Mouse (Mus musculus): ENCODE results near the gene Ciao1. TPM values are rescaled to one million over a fixed set of nuclear protein-coding genes. Genes with fewer than 3 reads are reported as not detected.
"Not testable (repeated sequence)": the region's sequence is repeated elsewhere in the genome, so short reads cannot be mapped to it uniquely, and the experiment has no call there.

Ciao1 gene
- polyA plus RNA-seq, 1 experiment from 2014 or later: 39.9 TPM

DNA sequence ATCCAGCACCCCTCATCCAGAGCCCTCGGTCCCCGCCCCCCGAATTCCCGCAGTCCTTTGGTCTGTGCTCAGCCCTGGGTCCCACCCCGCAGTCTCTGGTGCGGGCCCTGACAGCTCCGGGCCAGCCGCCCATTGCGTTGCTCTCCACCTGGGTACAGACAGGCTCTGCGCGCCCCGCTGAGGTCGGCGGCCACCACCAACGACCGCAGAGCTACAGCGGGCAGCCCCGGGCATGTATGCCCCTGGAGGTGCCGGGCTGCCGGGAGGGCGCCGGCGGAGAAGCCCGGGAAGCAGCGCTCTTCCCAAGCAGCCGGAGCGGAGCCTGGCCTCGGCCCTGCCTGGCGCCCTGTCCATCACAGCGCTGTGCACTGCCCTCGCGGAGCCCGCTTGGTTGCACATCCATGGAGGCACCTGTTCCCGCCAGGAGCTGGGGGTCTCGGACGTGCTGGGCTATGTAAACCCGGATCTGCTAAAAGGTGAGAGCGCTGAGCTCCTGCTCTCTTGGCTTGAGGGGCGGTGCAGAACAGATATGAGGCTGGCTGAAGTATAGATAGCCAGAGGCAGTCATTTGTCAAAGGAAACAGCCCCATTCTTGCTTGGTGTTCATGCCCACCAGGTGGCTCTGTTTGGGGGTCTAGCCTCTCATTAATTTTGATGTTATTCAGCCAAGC lies 853 bp upstream of the Ciao1 start:
- Histone ChIP-seq H3K4me2 (peak overlapping the region; percentile 95), H3K27ac (replicated peaks) (peak overlapping the region; percentile 89), H3K4me1 (replicated peaks) (peaks cover 52% of the 10 kb centered on the region), H3K9me3 (replicated peaks) (no peaks in the 10 kb centered on the region), H3K9ac (peak overlapping the region; percentile 95), H3K36me3 (replicated peaks) (peaks cover 35% of the 10 kb centered on the region), H3K4me3 (replicated peaks) (peak overlapping the region; percentile 95), H3K27me3 (no peaks in the 10 kb centered on the region)
- under 1% methylated on average over 39 of the region's 39 CpGs for WGBS (ENCODE audit: insufficient replicate concordance)
- peak; percentile 47 for ATAC-seq (ENCODE audit: insufficient read depth)

DNA sequence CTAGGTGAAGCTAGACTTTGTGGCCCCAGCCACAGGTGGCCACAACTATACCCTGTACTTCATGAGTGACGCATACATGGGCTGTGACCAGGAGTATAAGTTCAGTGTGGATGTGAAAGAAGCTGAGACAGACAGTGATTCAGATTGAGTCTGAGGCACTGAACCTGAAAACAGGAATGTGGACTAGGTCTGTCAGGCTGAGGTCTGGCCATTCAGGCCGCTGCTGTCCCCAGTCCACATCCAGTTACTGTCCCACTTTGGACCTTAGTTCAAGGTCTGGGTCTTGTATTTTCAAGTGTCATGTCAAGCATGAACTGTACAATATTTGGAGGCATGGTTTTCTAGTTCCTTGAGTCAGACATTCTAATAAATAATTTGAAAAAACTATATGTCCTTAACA lies 7.6 kb downstream of the Ciao1 start:
- Histone ChIP-seq H3K9ac (no peak overlapping the region), H3K9me3 (replicated peaks) (no peaks in the 10 kb centered on the region), H3K4me2 (no peak overlapping the region), H3K27me3 (no peaks in the 10 kb centered on the region), H3K4me1 (replicated peaks) (no peaks in the 10 kb centered on the region), H3K4me3 (replicated peaks) (no peak overlapping the region), H3K27ac (replicated peaks) (no peak overlapping the region), H3K36me3 (replicated peaks) (peaks cover 92% of the 10 kb centered on the region)
- ATAC-seq (ENCODE audit: insufficient read depth): 0 out of 2 replicates have a peak, but pooled peaks have one; percentile 28
- 91% methylated on average over 2 of the region's 2 CpGs for WGBS (ENCODE audit: insufficient replicate concordance)

DNA sequence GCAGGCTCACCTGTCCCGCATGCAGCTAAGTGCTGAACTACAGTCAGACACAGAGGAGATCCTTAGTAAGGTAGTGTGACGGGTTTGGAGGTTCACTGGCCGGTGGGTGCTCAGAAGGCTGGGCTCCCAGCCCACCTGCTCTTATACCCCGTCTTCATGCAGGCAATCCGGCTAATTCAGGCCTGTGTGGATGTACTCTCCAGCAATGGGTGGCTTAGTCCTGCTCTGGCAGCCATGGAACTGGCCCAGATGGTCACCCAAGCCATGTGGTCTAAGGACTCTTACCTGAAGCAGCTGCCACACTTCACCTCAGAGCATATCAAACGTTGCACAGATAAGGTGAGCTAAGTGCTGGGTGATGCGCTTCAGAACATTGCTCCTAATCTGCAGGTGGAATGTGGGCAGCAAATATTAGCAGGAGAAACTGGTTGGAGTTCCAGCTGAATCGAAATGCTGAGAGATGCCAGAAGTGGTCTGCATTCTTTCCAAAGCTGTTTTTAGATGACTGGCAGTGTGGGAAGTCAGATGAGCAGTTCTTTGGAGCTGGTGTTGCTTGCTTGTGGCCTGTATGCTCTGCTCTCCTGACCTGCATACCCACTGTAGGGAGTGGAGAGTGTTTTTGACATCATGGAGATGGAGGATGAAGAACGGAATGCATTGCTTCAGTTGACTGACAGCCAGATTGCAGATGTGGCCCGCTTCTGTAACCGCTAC lies 9.6 kb downstream of the Ciao1 start:
- no peak for ATAC-seq (ENCODE audit: insufficient read depth)
- Histone ChIP-seq H3K9ac (no peak overlapping the region), H3K9me3 (replicated peaks) (no peaks in the 10 kb centered on the region), H3K36me3 (replicated peaks) (peaks cover 94% of the 10 kb centered on the region), H3K27me3 (no peaks in the 10 kb centered on the region), H3K27ac (replicated peaks) (no peak overlapping the region), H3K4me1 (replicated peaks) (no peaks in the 10 kb centered on the region), H3K4me2 (no peak overlapping the region), H3K4me3 (replicated peaks) (no peak overlapping the region)
- 82% methylated on average over 11 of the region's 11 CpGs for WGBS (ENCODE audit: insufficient replicate concordance)

DNA sequence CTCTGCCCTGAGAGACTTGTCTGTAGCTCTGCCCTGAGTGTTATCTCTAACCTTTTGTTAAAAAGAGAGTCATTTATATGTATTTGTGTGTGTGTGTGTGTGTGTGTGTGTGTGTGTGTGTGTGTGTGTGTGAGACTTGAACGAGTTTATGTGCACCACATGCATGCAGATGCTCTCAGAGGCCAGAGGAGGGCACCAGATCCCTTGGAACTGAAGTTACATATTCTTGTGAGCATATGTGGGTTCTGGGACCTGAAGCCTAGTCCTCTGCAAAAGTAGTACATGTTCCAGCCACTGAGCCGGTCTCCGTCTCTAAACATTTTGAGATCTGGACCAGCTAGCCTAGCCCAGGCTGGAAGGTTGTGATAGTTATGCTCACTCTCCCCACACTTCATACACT lies 22.4 kb downstream of the Ciao1 start:
- no peak overlapping the region for H3K9ac ChIP-seq
- H3K36me3 ChIP-seq (replicated peaks): peaks cover 94% of the 10 kb centered on the region
- ATAC-seq (ENCODE audit: insufficient read depth): no peak
- no peaks in the 10 kb centered on the region for H3K4me1 ChIP-seq (replicated peaks)
- H3K9me3 ChIP-seq (replicated peaks): no peaks in the 10 kb centered on the region
- WGBS (ENCODE audit: insufficient replicate concordance): 81% methylated on average over 3 of the region's 3 CpGs
- no peak overlapping the region for H3K4me3 ChIP-seq (replicated peaks)
- H3K4me2 ChIP-seq: no peak overlapping the region
- H3K27ac ChIP-seq (replicated peaks): no peak overlapping the region
- H3K27me3 ChIP-seq: no peaks in the 10 kb centered on the region

DNA sequence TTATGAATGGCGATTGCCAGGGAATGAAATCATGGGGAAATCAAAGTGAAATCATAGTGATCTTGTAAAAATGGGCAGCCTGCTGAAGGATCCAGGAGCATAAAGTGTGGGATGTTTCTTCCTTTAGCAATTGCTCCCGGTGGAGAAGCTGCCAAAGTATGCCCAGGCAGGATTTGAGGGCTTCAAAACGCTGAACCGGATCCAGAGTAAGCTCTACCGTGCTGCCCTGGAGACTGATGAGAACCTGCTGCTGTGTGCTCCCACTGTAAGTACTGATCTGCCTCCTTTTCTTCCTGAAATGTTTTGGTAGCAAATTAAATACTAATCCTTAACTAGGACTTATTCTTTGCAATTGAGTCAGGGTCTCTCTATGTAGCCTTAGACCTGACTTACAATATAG lies 29.9 kb downstream of the Ciao1 start:
- no peaks in the 10 kb centered on the region for H3K4me1 ChIP-seq (replicated peaks)
- no peak overlapping the region for H3K27ac ChIP-seq (replicated peaks)
- H3K36me3 ChIP-seq (replicated peaks): peaks cover 98% of the 10 kb centered on the region
- no peak overlapping the region for H3K4me3 ChIP-seq (replicated peaks)
- H3K27me3 ChIP-seq: no peaks in the 10 kb centered on the region
- no peak overlapping the region for H3K4me2 ChIP-seq
- no peaks in the 10 kb centered on the region for H3K9me3 ChIP-seq (replicated peaks)
- 85% methylated on average over 5 of the region's 5 CpGs for WGBS (ENCODE audit: insufficient replicate concordance)
- ATAC-seq (ENCODE audit: insufficient read depth): no peak
- no peak overlapping the region for H3K9ac ChIP-seq

DNA sequence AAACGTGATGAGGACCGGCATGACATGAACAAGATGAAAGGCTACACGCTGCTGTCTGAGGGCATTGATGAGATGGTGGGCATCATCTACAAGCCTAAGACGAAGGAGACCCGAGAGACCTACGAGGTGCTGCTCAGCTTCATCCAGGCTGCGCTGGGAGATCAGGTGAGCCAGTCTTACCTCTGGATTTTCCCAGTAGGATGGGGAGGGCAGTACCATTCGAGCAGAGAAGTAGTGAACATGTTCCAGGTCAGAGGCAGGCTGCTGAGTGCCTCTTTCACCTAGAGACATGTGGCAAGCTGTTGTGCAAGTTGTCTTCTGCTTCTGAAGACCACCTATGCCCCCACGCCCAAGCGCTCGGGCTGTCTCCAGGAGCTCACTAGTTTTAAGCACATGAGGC lies 36.9 kb downstream of the Ciao1 start:
- H3K9me3 ChIP-seq (replicated peaks): no peaks in the 10 kb centered on the region
- 85% methylated on average over 11 of the region's 11 CpGs for WGBS (ENCODE audit: insufficient replicate concordance)
- H3K36me3 ChIP-seq (replicated peaks): peaks cover 54% of the 10 kb centered on the region
- no peak overlapping the region for H3K4me3 ChIP-seq (replicated peaks)
- no peak overlapping the region for H3K4me2 ChIP-seq
- H3K4me1 ChIP-seq (replicated peaks): peaks cover 22% of the 10 kb centered on the region
- H3K9ac ChIP-seq: no peak overlapping the region
- no peaks in the 10 kb centered on the region for H3K27me3 ChIP-seq
- no peak for ATAC-seq (ENCODE audit: insufficient read depth)
- H3K27ac ChIP-seq (replicated peaks): no peak overlapping the region

DNA sequence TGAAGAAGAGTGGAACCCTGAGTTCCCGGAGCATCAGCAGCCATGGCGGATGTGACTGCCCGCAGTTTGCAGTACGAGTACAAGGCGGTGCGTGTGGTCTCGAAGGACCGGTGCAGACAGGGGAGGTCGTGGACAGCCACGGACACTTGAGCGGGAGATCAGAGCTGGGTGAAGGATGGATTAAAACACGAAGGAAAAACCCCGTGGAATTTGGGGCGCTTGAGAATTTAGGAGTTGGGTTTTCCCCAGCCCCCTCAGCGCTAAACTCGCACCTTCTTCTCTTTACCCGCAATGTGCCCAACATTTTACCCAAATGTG lies 39.2 kb downstream of the Ciao1 start:
- Histone ChIP-seq H3K36me3 (replicated peaks) (peaks cover 31% of the 10 kb centered on the region), H3K9ac (peak overlapping the region; percentile 78), H3K4me2 (peak overlapping the region; percentile 76), H3K27me3 (no peaks in the 10 kb centered on the region), H3K4me1 (replicated peaks) (peaks cover 22% of the 10 kb centered on the region), H3K9me3 (replicated peaks) (no peaks in the 10 kb centered on the region), H3K4me3 (replicated peaks) (peak overlapping the region; percentile 88), H3K27ac (replicated peaks) (peak overlapping the region; percentile 79)
- 0% methylated on average over 17 of the region's 17 CpGs for WGBS (ENCODE audit: insufficient replicate concordance)
- no peak for ATAC-seq (ENCODE audit: insufficient read depth)

DNA sequence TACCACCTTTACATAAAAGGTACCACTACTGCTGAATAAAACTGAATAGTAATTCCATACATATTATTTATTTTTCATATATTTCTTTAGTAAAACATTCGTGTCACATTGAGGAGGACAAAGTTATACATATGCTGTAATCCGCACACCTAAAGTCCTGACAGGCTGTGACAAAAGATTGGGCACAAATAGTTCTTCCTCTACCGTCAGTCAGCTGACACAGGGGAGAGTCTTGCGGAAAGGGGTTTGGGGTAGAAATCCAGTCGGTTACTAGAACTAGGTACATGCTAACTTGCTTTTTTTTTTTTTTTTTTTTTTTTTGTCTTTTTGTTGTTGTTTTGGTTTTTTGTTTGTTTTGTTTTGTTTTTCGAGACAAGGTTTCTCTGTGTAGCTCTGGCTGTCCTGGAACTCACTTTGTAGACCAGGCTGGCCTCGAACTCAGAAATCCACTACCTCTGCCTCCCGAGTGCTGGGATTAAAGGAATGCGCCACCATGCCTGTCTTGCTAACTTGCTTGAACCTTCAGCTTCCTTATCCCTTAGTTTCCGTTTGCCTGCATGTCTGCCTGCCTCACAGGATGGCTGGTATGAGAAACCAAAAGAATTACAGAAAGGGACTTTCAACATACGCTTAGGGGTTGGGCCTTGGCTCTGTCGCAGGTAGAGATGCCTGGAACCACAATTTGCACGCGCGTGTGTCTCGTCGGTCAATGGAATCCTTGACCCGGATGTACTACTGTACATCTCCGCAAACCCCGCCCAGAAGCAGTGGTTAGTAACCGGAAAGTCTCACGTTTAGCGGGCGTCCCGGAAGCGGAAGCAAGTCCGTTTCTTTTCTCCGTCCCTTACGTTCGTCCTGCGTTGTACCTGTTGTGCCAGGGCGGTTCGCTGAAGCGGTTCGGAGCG lies 39.8 kb downstream of the Ciao1 start, which contains the start of the genes 1810024B03Rik and Snrnp200:
Gene 1810024B03Rik, minus strand, starts transcription at position 734 of the 905 bp plus-strand sequence.
Gene Snrnp200, plus strand, starts transcription at position 840 of the 905 bp plus-strand sequence.
- Histone ChIP-seq H3K27me3 (no peaks in the 10 kb centered on the region), H3K4me3 (replicated peaks) (peak within 1 kb of the TSS; percentile 88), H3K4me1 (replicated peaks) (peaks cover 22% of the 10 kb centered on the region), H3K9ac (peak within 1 kb of the TSS; percentile 78), H3K27ac (replicated peaks) (peak within 1 kb of the TSS; percentile 79), H3K4me2 (peak within 1 kb of the TSS; percentile 76), H3K36me3 (replicated peaks) (peaks cover 25% of the 10 kb centered on the region), H3K9me3 (replicated peaks) (no peaks in the 10 kb centered on the region)
- peak; percentile 96 for ATAC-seq (ENCODE audit: insufficient read depth)
- WGBS (ENCODE audit: insufficient replicate concordance): 9% methylated on average over 36 of the region's 36 CpGs

DNA sequence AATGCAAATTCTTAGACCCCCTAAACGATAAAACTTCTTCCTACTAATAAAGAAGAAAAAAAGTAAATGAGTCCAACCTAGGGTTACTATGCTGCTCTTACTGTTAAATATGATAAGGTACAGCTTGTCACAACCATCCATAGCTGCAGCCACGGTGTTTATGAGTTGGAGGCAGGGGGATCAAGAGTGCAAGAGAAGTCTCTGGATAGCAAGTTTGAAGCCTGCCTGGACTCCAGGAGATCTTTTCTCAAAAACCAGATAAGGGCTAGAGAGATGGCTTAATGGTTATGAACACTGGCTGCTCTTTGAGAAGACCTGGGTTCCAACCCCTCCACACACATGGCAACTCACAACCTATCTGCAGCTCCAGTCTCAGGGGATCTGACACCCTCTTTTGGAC lies 40.7 kb downstream of the Ciao1 start:
- H3K4me3 ChIP-seq (replicated peaks): peak overlapping the region; percentile 88; the same call in 1 of the 2 replicates

DNA sequence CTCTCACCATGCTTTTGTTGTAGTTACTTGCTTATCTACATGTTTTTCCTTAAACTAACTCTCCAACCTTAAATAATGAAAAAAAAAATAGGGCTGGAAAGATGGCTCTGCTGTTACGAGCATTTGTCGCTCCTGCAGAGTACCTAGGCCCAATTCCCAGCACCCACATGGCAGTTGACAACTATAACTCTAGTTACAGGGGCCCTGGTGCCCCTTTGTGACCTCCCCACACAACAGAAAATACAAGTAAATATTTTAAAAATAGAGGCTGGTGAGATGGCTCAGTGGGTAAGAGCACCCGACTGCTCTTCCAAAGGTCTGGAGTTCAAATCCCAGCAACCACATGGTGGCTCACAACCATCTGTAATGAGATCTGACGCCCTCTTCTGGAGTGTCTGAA lies 41.7 kb downstream of the Ciao1 start:
- H3K4me3 ChIP-seq (replicated peaks); H3K27me3 ChIP-seq; H3K27ac ChIP-seq (replicated peaks); ATAC-seq (ENCODE audit: insufficient read depth); H3K9ac ChIP-seq; H3K9me3 ChIP-seq (replicated peaks); H3K36me3 ChIP-seq (replicated peaks); H3K4me2 ChIP-seq: not testable (repeated sequence)
- peaks cover 22% of the 10 kb centered on the region for H3K4me1 ChIP-seq (replicated peaks)
- WGBS (ENCODE audit: insufficient replicate concordance): 73% methylated on average over 4 of the region's 4 CpGs

More for the DNA sequence above, 40.7 kb downstream of the Ciao1 start:
- ATAC-seq (ENCODE audit: insufficient read depth): no peak
- 66% methylated on average over 2 of the region's 2 CpGs for WGBS (ENCODE audit: insufficient replicate concordance)
- Histone ChIP-seq H3K9ac (no peak overlapping the region), H3K4me2 (no peak overlapping the region), H3K9me3 (replicated peaks) (no peaks in the 10 kb centered on the region), H3K27me3 (no peaks in the 10 kb centered on the region), H3K4me1 (replicated peaks) (peaks cover 22% of the 10 kb centered on the region), H3K27ac (replicated peaks) (no peak overlapping the region), H3K36me3 (replicated peaks) (peaks cover 16% of the 10 kb centered on the region)

DNA sequence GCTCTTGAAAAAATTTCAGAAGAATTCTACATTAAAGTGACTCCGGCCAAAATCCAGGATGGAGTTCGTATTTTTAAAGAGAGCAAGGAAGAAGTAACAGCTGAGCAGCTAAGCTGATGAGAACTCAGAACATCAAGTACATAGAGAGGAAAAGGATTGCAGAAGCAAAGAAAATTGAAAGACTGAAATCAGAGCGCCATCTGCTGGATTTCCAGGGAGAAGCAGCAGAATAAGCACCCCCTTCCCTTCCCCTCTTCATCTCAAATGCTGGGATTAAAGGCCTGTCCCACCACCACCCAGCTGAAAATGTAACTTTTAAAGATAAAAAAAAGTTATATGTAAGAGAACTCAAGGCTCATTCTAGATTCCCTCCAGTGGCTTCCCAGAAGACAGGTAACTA lies 42.7 kb downstream of the Ciao1 start:
- Histone ChIP-seq H3K9me3 (replicated peaks) (no peaks in the 10 kb centered on the region), H3K27me3 (no peaks in the 10 kb centered on the region), H3K27ac (replicated peaks) (no peak overlapping the region), H3K4me2 (no peak overlapping the region), H3K9ac (no peak overlapping the region), H3K4me1 (replicated peaks) (peaks cover 21% of the 10 kb centered on the region), H3K4me3 (replicated peaks) (no peak overlapping the region), H3K36me3 (replicated peaks) (no peaks in the 10 kb centered on the region; the same call in 1 of the 2 replicates)
- ATAC-seq (ENCODE audit: insufficient read depth): no peak
- WGBS (ENCODE audit: insufficient replicate concordance): 19% methylated on average over 3 of the region's 3 CpGs

Data from liver, embryonic 15.5 days (tissue).